8 mouse cellular contexts compared by ENCODE assay signal in the genomic region with DNA sequence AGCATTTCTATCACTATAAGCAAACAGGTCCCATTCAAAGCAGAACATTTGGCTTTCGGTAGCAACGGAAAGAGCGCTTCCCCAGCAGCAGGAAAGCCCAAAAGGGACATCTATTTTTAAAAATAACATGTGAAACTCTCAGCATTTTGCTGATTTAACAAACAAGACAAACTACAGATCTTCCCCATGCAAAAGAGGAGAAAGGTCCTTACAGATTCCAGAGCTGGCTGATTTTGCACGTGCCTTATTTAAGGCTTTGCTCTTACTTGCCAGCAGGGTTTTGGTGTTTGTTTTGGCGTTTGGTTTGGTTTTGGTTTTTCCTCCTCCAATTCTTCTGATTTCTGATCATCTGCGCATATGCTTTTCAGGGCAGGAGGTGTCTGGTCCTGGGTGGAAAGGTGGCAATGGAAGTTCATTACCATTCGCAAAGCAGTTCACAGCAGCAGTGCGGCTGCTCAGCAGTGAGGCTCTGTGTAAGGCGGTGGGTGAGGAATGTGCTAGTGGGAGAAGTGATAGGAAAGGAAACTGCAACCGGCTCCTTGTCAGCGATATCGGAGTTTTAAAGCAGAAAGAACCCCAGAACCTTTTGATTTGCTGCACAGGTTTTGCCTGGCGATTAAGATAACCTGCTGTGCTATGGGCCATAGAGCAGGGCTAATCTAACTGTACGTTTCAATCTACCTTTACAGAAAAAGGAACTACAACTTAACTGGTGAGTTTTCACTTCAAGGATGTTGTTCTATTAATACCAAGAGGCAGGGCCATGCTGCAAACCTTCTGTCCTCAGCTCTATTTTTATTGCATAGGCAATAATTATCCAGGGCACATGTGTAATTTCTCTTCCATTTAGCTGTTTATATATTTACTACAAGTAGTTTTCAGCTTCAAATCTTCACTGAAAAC. TPM values are rescaled to one million over a fixed set of nuclear protein-coding genes. Genes with fewer than 3 reads are reported as not detected.
DNase-seq lines count a peak whose midpoint lies in the region; ATAC-seq and TF ChIP-seq lines count a peak whose summit lies in the region.

No protein-coding gene starts in this region.

- peak; percentile 41; the same call in 1 of the 2 replicates for ATAC-seq in lung, postnatal 0 days
- ATAC-seq in heart, embryonic 16.5 days (replicated peaks; ENCODE audit: extremely low read depth, insufficient read depth, low FRiP score) = peak; percentile 75
- no peak for ATAC-seq in midbrain, postnatal 0 days (ENCODE audit: low FRiP score)
- no peak for ATAC-seq in erythroblast, adult 5-6 weeks (replicated peaks; ENCODE audit: low FRiP score, poor library complexity, severe bottlenecking)

- H3K4me2 ChIP-seq in lung, postnatal 0 days (replicated peaks; ENCODE audit: low read depth, low read length) = peak overlapping the region; percentile 43
- peak overlapping the region; percentile 55 for H3K4me2 ChIP-seq in heart, embryonic 16.5 days (ENCODE audit: low read depth, low read length)
- H3K4me2 ChIP-seq in midbrain, postnatal 0 days (ENCODE audit: low read depth, low read length, poor library complexity, severe bottlenecking) = peak overlapping the region; percentile 41

- no peak for TF ChIP-seq POLR2A in cortical plate, adult 2 months (IDR thresholded peaks at IDR 0.05; ENCODE audit: extremely low read depth, insufficient read depth, low read length)

- peak overlapping the region; percentile 24 for H3K4me3 ChIP-seq in lung, postnatal 0 days (ENCODE audit: low read depth, low read length)
- H3K4me3 ChIP-seq in cortical plate, adult 2 months (ENCODE audit: insufficient read depth, low read length) = peak overlapping the region; percentile 25
- H3K4me3 ChIP-seq in heart, embryonic 16.5 days (ENCODE audit: low read length) = peak overlapping the region; percentile 45
- peak overlapping the region; percentile 10; the same call in 1 of the 2 replicates for H3K4me3 ChIP-seq in midbrain, postnatal 0 days (ENCODE audit: low read depth, low read length)

- H3K9ac ChIP-seq in lung, postnatal 0 days (replicated peaks; ENCODE audit: low read depth) = 0 out of 2 replicates have a peak overlapping the region, but pooled peaks have one; percentile 0
- peak overlapping the region; percentile 56 for H3K9ac ChIP-seq in heart, embryonic 16.5 days (ENCODE audit: low read length)
- no peak overlapping the region for H3K9ac ChIP-seq in midbrain, postnatal 0 days (replicated peaks; ENCODE audit: low read length, poor library complexity, severe bottlenecking)

- 18% methylated on average over 14 of the region's 14 CpGs for WGBS in lung, postnatal 0 days
- 7% methylated on average over 14 of the region's 14 CpGs for WGBS in heart, embryonic 16.5 days
- 30% methylated on average over 14 of the region's 14 CpGs for WGBS in midbrain, postnatal 0 days

- no peaks in the 10 kb centered on the region for H3K9me3 ChIP-seq in lung, postnatal 0 days (ENCODE audit: low read length)
- no peaks in the 10 kb centered on the region for H3K9me3 ChIP-seq in heart, embryonic 16.5 days (replicated peaks; ENCODE audit: control insufficient read depth, low read length)
- H3K9me3 ChIP-seq in midbrain, postnatal 0 days (ENCODE audit: low read length) = no peaks in the 10 kb centered on the region

- peak; percentile 21 for DNase-seq in lung, postnatal 0 days (ENCODE audit: low spot score)
- DNase-seq in lung, postnatal 4 days = no peak
- DNase-seq in layer of hippocampus, postnatal 14 days (ENCODE audit: low spot score in 2 of 2) = peak; percentile 33 to 35
- no peak for DNase-seq in midbrain, postnatal 0 days (ENCODE audit: low spot score)
- no peak for DNase-seq in thymus, postnatal 10 days (ENCODE audit: low spot score in 2 of 2)

- H3K4me1 ChIP-seq in lung, postnatal 0 days (ENCODE audit: insufficient read depth, low read depth, low read length) = peaks cover 8% of the 10 kb centered on the region; the same call in 1 of the 2 replicates
- H3K4me1 ChIP-seq in cortical plate, adult 2 months (ENCODE audit: control insufficient read depth, insufficient read depth, low read length) = peaks cover 3% of the 10 kb centered on the region; the same call in 1 of the 2 replicates
- peaks cover 7% of the 10 kb centered on the region for H3K4me1 ChIP-seq in heart, embryonic 16.5 days (ENCODE audit: control insufficient read depth, insufficient read depth, low read length)
- no peaks in the 10 kb centered on the region for H3K4me1 ChIP-seq in midbrain, postnatal 0 days (ENCODE audit: insufficient read depth, low read length)

- H3K36me3 ChIP-seq in lung, postnatal 0 days (ENCODE audit: insufficient read depth, low read length) = no peaks in the 10 kb centered on the region
- H3K36me3 ChIP-seq in heart, embryonic 16.5 days (ENCODE audit: control insufficient read depth, insufficient read depth) = no peaks in the 10 kb centered on the region
- no peaks in the 10 kb centered on the region for H3K36me3 ChIP-seq in midbrain, postnatal 0 days (ENCODE audit: insufficient read depth, low read length)

- H3K27ac ChIP-seq in lung, postnatal 0 days (ENCODE audit: low read length) = peak overlapping the region; percentile 27; the same call in 1 of the 2 replicates
- peak overlapping the region; percentile 24 for H3K27ac ChIP-seq in cortical plate, adult 2 months (ENCODE audit: insufficient read depth, low read length)
- peak overlapping the region; percentile 82 for H3K27ac ChIP-seq in heart, embryonic 16.5 days (ENCODE audit: low read length)
- no peak overlapping the region for H3K27ac ChIP-seq in midbrain, postnatal 0 days (ENCODE audit: low read depth, low read length)

- no peaks in the 10 kb centered on the region for H3K27me3 ChIP-seq in lung, postnatal 0 days (replicated peaks; ENCODE audit: insufficient read depth, low read length)
- H3K27me3 ChIP-seq in heart, embryonic 16.5 days (ENCODE audit: control insufficient read depth, insufficient read depth, low read length) = no peaks in the 10 kb centered on the region
- no peaks in the 10 kb centered on the region for H3K27me3 ChIP-seq in midbrain, postnatal 0 days (ENCODE audit: insufficient read depth, low read length)

- TF ChIP-seq CTCF in lung, postnatal 0 days (IDR thresholded peaks at IDR 0.05) = no peak; the same call in 1 of the 2 replicates
- no peak for TF ChIP-seq CTCF in cortical plate, adult 2 months (IDR thresholded peaks at IDR 0.05; ENCODE audit: extremely low read depth, insufficient read depth, low read length)
- TF ChIP-seq CTCF in midbrain, postnatal 0 days (IDR thresholded peaks at IDR 0.05) = peak; percentile 9; the same call in 1 of the 2 replicates

- no peak for TF ChIP-seq EP300 in lung, postnatal 0 days (IDR thresholded peaks at IDR 0.05)

RNA-seq across cellular contexts. Expression of a gene that starts 8.1 kb away (rescaled TPM):
- polyA plus RNA-seq in lung, postnatal 0 days (2015; fragmentation: Nextera tagmentation; extraction: Ambion mirVana) = 36.3 and 39.1 TPM in 2 replicates
- 23.9 and 24.9 TPM in 2 replicates for polyA plus RNA-seq in cortical plate, adult 2 months (2012; rRNA removed)
- 33.8 and 36.1 TPM in 2 replicates for polyA plus RNA-seq in heart, embryonic 16.5 days (2015; fragmentation: Nextera tagmentation; extraction: Ambion mirVana)
- total RNA-seq in layer of hippocampus, postnatal 14 days (2021) = 10 to 100 TPM; 58.7 to 59.0 TPM
- 22.0 and 27.3 TPM in 2 replicates for total RNA-seq in midbrain, postnatal 0 days (2014; rRNA removed)
- polyA plus RNA-seq in midbrain, postnatal 0 days (2015; fragmentation: Nextera tagmentation; extraction: Ambion mirVana) = 21.4 and 22.3 TPM in 2 replicates
- total RNA-seq in erythroblast, adult 5-6 weeks (2015; ENCODE audit: low replicate concordance) = 9.4 and 18.6 TPM in 2 replicates
- total RNA-seq in erythroblast, adult 5-6 weeks (2017; ENCODE audit: low replicate concordance) = 15.5 and 17.1 TPM in 2 replicates

RNA-seq across cellular contexts. Expression of a gene that starts 54.4 kb away (rescaled TPM):
- not detected in 2 replicates for polyA plus RNA-seq in lung, postnatal 0 days (2015; fragmentation: Nextera tagmentation; extraction: Ambion mirVana)
- not detected in 2 replicates for polyA plus RNA-seq in cortical plate, adult 2 months (2012; rRNA removed)
- polyA plus RNA-seq in heart, embryonic 16.5 days (2015; fragmentation: Nextera tagmentation; extraction: Ambion mirVana) = 0.09 and 0.11 TPM in 2 replicates
- total RNA-seq in layer of hippocampus, postnatal 14 days (2021) = not detected
- total RNA-seq in midbrain, postnatal 0 days (2014; rRNA removed) = not detected in 2 replicates
- polyA plus RNA-seq in midbrain, postnatal 0 days (2015; fragmentation: Nextera tagmentation; extraction: Ambion mirVana) = not detected in 2 replicates
- 1.3 TPM in 1 of 2 replicates, not detected in the other for total RNA-seq in erythroblast, adult 5-6 weeks (2015; ENCODE audit: low replicate concordance)
- total RNA-seq in erythroblast, adult 5-6 weeks (2017; ENCODE audit: low replicate concordance) = not detected in 2 replicates

Comparison
In these comparisons a context has a peak if more than half of its experiments do, and no peak if none do; other contexts are left out.
1. DNase-seq: peak in lung, postnatal 0 days (single experiment) and layer of hippocampus, postnatal 14 days (2 of 2); none in lung, postnatal 4 days (0 of 2), midbrain, postnatal 0 days (single experiment) and thymus, postnatal 10 days (0 of 2).
2. ATAC-seq: peak in lung, postnatal 0 days (single experiment) and heart, embryonic 16.5 days (single experiment); none in midbrain, postnatal 0 days (single experiment) and erythroblast, adult 5-6 weeks (single experiment).
3. Peak in every context shown above with its lines, with median percentiles within 50 percentile points of each other: H3K4me2 ChIP-seq and H3K4me3 ChIP-seq.